Mouse (Mus musculus) granulocyte monocyte progenitor cell, adult 5-6 weeks (primary cell): Measurements from ENCODE around the gene Hebp1. TPM values are rescaled to one million over a fixed set of nuclear protein-coding genes. Genes with fewer than 3 reads are reported as not detected.

Source experiments
- ATAC-seq: replicated peaks from 2 replicates; pipeline ENCODE4 v1.8.0; 2016; ENCODE audit warnings: mild to moderate bottlenecking, moderate TSS enrichment, inconsistent platforms; ENCODE audit not compliant: poor library complexity, severe bottlenecking
- total RNA-seq, 2 experiments: library from RNA; stranded (forward) in 1 of 2; stranded (reverse) in 1 of 2; fragments of 200-712, 200-1000 nt in 1 of 2; fragments of >200 nt in 1 of 2; fragmentation: Nextera tagmentation in 1 of 2; gene quantifications; 2 replicates each; pipeline ENCODE4 v1.2.3; 2014 to 2017

Gene Hebp1
- total RNA-seq, 2 experiments from 2014 or later, result 10.8 to 29.6 TPM

- ATAC-seq, result peak; percentile 51
Measured at GRCm38 (mm10) chr6:135135735-135136134, 62.1 kb downstream of the Hebp1 start.

DNA sequence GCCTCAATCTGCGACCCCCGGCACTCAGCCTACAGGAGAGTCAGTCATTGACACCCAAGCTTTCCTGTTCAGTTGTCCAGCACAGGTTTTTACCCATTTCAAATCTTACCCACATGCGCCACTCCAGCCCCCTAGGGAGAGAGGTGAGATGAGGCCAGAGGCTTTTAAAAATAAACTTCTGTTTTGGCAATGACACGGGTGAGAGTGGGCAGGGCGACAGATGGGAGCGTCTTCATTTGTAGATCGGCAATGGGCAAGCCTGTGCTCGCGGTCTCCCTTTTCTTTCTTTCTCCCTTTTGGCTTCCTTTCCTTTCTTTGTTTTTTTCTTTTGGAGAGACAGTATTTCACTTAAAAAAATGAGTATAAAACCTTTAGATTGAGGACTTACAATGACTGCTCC lies 64.3 kb downstream of the Hebp1 start:
- ATAC-seq, result no peak

GRCm38 (mm10) chr6:135133086-135133485 lies 64.7 kb downstream of the Hebp1 start:
- ATAC-seq, result no peak

- no peak for ATAC-seq
Measured at GRCm38 (mm10) chr6:135124755-135125380, 73.0 kb downstream of the Hebp1 start.

GRCm38 (mm10) chr6:135118183-135118582 lies 79.6 kb downstream of the Hebp1 start, which contains the start of gene Gprc5d:
Gene Gprc5d, minus strand, starts transcription at chr6:135118283.
- ATAC-seq, result no peak

DNA sequence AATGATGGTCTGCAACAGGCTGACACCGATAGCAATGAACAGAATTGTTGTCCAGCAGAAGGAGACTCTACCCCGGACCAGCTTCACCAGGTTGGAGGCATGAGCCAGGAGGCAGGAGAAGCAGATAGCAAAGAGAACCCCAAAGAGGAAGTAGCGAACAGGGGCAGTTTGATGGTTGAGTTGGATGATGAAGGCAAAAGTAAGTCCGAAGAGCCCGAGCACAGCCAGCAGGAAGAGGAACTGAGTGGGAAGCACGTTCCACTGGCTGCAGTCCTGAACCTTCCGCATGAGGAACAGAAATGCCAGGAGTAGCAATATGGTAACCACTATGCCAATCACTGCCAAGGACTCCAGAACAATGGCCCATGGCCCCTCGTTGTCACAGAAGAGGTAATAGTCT lies 81.3 kb downstream of the Hebp1 start:
- peak; percentile 96 for ATAC-seq

DNA sequence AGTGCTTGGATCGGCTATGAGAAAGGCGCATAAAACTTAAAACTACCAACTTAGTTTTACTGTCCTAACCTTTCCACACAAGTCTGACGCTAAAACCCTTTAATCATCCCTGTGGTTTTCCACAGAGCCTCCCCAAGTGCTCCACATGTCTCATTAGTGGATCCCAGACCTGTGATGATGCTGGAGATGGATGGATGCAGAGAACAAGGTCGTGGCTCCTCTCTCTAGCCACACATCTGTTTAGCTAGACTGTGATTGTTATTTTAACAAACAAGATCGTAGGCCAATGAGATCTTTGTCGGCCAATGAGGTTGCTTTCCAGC lies 84.7 kb downstream of the Hebp1 start:
- no peak for ATAC-seq

DNA sequence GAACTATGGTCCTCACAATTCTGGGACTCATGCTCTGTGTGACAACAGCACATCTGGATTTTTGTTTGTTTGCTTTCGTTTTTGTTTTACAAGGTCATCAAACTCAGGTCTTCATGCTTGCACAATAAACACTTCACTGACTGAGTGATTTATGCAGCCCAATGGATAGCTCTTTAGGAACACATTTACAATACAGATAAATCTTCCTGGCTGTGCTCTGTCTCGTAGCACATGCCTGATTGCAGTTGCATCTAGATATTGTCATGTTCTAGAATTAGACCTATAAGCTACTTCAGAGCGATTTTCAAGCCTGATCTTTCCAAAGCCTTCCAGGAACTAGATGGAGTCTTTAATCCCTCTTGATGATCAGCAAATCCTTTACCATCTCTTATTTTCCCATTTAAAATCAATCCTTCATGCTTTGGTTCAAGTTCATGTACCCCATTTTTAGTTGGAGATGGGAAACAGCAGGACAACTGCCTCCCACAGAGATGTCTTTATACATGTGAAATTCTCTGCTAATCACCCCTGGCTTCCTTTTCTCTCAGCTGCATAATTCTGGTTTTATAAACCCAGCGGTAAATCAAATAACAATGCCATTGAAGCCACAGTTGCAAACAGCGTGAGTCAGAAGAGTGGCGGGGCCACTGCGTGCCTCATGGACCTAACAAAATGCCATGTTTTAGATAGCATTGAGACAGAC lies 85.3 kb downstream of the Hebp1 start:
- no peak for ATAC-seq

DNA sequence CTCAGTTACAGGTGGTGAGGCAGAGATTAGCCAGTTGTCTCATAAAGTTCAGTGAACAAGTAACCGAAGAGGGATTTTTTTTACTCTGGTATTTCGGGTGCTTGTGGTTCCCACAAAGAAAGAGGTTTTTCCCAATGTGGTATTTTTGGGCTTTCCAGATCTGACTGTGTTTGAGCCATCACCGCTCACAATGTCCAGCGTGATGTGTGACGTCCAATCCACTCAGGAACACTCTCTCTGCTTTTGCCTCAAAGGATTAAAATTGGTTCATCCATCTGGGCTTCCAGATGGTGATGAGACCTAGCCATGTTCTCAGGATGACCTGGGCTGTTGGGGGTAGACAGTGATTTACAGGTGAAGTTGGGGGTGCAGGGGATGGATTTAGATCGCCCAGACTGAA lies 90.8 kb downstream of the Hebp1 start:
- no peak for ATAC-seq

DNA sequence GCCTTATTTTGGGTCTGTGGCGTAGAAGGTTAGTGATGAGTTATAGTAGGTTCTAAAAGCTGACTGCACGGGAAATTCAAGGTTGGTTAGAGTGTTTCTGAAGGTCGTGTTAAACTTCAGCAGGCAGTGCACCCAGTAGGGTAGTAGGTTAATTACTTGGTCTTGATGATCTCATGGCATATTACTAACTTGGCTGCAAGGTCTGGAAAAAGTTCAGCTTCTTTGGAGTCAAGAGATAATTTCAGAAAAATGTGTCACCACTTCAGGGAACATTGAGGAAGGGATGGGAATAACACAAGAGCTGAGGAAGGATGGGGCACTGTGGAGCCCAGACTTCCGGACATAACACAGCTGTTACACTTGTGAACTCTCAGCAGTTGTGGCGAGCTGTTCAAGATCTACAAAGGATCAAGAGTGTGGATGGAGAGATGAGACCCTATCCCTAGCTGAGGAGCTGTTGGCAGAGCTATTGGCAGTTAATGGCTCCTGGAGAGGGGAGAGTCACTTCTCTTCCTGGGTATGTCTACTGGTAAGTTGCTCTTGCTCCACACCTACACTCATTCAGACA lies 95.0 kb downstream of the Hebp1 start:
- ATAC-seq, result no peak

DNA sequence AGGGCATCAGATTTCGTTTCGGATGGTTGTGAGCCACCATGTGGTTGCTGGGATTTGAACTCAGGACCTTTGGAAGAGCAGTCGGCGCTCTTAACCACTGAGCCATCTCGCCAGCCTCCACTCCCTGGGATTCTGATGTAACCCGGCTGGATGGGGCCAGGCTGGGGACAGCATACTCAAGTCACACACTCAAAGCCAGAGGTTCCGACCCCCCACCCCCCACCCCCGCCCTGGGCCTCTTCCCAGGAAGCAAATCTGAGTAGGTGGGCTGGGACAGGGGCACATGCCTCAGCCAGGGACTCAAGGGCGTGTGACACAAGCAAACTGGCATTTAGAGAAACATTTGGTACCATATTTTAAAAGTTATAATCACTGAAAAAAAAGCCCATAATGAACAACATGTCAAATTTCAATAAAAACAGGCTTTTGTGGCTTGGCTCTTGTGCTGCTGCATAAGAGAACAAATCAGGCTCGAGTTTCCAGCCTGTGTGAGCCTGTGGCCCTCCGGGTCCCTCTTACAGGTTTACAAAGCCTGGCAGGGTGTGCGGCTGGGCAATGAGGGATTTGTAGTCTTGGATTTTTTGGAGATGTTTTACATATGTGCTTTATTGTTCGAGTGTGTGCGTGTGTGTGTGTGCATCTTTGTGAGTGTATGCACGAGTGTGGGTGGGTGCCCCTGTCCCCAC lies 96.9 kb downstream of the Hebp1 start:
- no peak for ATAC-seq

DNA sequence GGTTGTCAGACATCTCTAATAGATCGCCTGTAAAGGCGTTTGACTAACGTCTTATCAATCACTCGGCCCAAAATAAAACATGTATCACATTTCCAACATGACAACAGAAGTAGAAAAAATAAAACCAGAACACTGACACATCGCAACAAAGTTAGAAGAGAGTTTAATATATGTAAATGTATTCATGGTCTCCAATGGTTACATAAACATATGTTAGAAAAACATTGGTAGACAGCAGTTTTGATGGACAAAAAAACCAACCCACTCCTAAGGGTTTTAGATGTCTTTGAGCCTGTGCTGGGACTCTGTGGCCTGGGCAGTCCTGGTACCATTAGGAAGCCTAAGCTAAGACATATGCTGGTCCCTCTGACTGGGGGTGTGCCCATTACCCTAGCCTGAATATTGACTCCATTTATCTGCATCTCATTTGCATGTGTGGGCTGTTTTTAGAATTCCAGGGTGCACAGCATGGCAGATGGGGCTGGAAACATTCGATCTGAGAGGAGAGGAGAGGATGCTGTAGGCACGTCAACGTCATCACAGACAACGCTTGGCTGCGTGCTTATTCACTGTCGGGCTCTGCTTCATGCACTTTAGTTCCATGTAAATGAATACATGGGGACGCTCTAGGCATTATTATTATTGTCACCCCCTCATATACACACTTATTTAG lies 104.9 kb downstream of the Hebp1 start:
- no peak for ATAC-seq

- ATAC-seq, result no peak
Measured at GRCm38 (mm10) chr6:135090661-135091060, 107.2 kb downstream of the Hebp1 start.

DNA sequence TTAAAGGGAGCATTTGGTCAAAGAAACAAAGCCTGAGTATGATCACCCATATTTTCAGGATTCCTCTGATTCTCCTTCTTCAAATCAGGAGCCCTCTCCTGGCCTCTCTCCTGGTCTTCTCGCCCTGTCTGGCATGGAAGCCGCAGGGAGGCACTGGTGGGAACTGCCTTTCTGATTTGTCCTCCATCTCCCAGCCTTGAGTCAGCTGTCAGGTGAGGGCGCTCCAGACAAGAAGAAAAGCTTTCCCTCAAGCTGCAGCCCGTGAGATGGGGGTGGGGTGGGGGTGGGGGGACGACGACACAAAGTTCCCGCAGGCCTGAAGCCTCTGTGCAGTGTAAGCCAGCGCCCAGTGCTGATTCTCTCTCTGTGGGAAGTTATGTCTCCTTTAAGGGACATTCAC lies 108.0 kb downstream of the Hebp1 start:
- no peak for ATAC-seq

DNA sequence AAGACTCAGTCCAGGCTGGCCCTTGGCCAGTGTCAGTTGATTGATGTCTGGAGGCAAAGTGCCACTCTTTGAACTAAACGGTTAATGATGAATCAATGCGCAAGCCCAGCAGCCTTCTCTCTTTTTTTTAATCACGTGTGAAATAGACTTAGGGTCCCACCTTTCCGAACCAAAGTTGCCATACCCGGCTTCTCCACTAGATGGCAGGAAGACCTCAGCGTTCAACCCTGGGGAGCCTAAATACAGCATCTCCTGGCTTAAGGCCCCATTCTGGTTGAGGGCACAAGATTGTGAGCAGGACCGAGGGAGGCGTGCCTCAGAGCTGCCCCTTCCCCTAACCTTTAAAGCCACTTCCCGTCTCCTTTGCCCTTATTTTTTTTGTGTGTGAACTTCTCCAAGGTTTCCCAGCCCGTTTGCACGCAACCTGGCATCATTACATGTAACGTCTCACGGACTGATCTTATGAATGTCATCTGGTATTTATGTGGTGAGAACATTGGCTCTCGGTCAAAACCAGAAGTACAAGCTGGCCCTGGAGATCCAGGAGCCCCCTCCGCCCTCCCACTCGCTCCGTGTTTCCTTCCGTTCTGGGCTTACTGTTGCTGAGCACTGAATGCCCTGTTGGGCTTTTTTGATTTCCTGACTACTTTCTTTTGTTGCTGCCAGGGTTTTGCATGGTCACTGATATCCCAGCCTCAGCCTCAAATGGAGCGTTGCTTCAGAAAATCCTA lies 109.9 kb downstream of the Hebp1 start:
- peak; percentile 91 for ATAC-seq

Other genes starting within 250 kb of the Hebp1 start
- gene Apold1, start 216.3 kb downstream of the Hebp1 start, total RNA-seq (2014; fragmentation: Nextera tagmentation), result not detected in 2 replicates
- not detected in 2 replicates for gene Apold1, start 216.3 kb downstream of the Hebp1 start, total RNA-seq (2017)
- gene Ddx47, start 186.4 kb downstream of the Hebp1 start, total RNA-seq (2014; fragmentation: Nextera tagmentation), result 60.2 and 87.6 TPM in 2 replicates
- gene Ddx47, start 186.4 kb downstream of the Hebp1 start, total RNA-seq (2017), result 72.0 and 96.9 TPM in 2 replicates
- not detected in 2 replicates for gene Gprc5a, start 132.4 kb downstream of the Hebp1 start, total RNA-seq (2014; fragmentation: Nextera tagmentation)
- not detected in 2 replicates for gene Gprc5a, start 132.4 kb downstream of the Hebp1 start, total RNA-seq (2017)
- gene Gprc5d, start 79.7 kb downstream of the Hebp1 start, total RNA-seq (2014; fragmentation: Nextera tagmentation), result not detected in 2 replicates
- not detected in 2 replicates for gene Gprc5d, start 79.7 kb downstream of the Hebp1 start, total RNA-seq (2017)
- gene Fam234b, start within 50 bp of the Hebp1 start, total RNA-seq (2014; fragmentation: Nextera tagmentation), result 1.7 and 4.4 TPM in 2 replicates
- 2.3 and 2.5 TPM in 2 replicates for gene Fam234b, start within 50 bp of the Hebp1 start, total RNA-seq (2017)
- not detected in 2 replicates for gene Gsg1, start 56.3 kb upstream of the Hebp1 start, total RNA-seq (2014; fragmentation: Nextera tagmentation)
- not detected in 2 replicates for gene Gsg1, start 56.3 kb upstream of the Hebp1 start, total RNA-seq (2017)
- gene Pbp2, start 112.4 kb upstream of the Hebp1 start, total RNA-seq (2014; fragmentation: Nextera tagmentation), result not detected in 2 replicates
- not detected in 2 replicates for gene Pbp2, start 112.4 kb upstream of the Hebp1 start, total RNA-seq (2017)
- gene Emp1, start 164.5 kb upstream of the Hebp1 start, total RNA-seq (2014; fragmentation: Nextera tagmentation), result not detected in 2 replicates
- gene Emp1, start 164.5 kb upstream of the Hebp1 start, total RNA-seq (2017), result not detected in 2 replicates